ENCODE assay signal across 22 mouse cellular contexts in genomic region chr14:75676316-75676715, GRCm38 (mm10). TPM values are rescaled to one million over a fixed set of nuclear protein-coding genes. Genes with fewer than 3 reads are reported as not detected.
DNase-seq lines count a peak whose midpoint lies in the region; ATAC-seq and TF ChIP-seq lines count a peak whose summit lies in the region.
"Had no signal": no experiment of that assay in that cellular context is flagged by ENCODE, and none has a peak within 500 bp of the region (broad histone marks: within the 10 kb centered on the region; RNA-seq: fewer than 3 reads in every experiment).

No protein-coding gene starts in this region.

- no peak for ATAC-seq in lung, embryonic 14.5 days (ENCODE audit: insufficient read depth)
- no peak for ATAC-seq in embryonic facial prominence, embryonic 14.5 days (ENCODE audit: low read depth)
- ATAC-seq: inflammation-experienced regulatory T-cells, adult 6 months; intestine, postnatal 0 days had no signal

- no peak for TF ChIP-seq POLR2A in brain, embryonic 14.5 days (IDR thresholded peaks at IDR 0.05; ENCODE audit: borderline replicate concordance, extremely low read depth, insufficient read depth, insufficient read length, poor library complexity, severe bottlenecking)

- H3K9me3 ChIP-seq in lung, embryonic 14.5 days (ENCODE audit: low read depth, low read length), result no peaks in the 10 kb centered on the region
- H3K9me3 ChIP-seq in embryonic facial prominence, embryonic 14.5 days (ENCODE audit: control insufficient read depth, low read length), result no peaks in the 10 kb centered on the region
- H3K9me3 ChIP-seq: embryonic facial prominence, embryonic 12.5 days; forebrain, embryonic 12.5 days; heart, embryonic 13.5 days; hindbrain, embryonic 15.5 days had no signal

- peak; percentile 8 for DNase-seq in heart, postnatal 4 days
- no peak for DNase-seq in heart, adult 8-10 months (ENCODE audit: low spot score)
- DNase-seq in lung, embryonic 14.5 days, result peak; percentile 13
- DNase-seq in lung, postnatal 14 days, result no peak
- DNase-seq in brain, embryonic 14.5 days (ENCODE audit: low read depth), result peak; percentile 61
- DNase-seq in embryonic facial prominence, embryonic 14.5 days (ENCODE audit: low spot score), result peak; percentile 44
- DNase-seq: adrenal gland, postnatal 10 days; cerebellum, adult 18-20 months; cerebellum, adult 9-11 months; gastrocnemius, adult 2 months; gastrocnemius, postnatal 25 days; heart, postnatal 36 days had no signal

- no peaks in the 10 kb centered on the region for H3K4me1 ChIP-seq in lung, embryonic 14.5 days (ENCODE audit: insufficient read depth)
- H3K4me1 ChIP-seq in embryonic facial prominence, embryonic 14.5 days (ENCODE audit: control insufficient read depth, insufficient read depth, low read length), result no peaks in the 10 kb centered on the region
- H3K4me1 ChIP-seq: embryonic facial prominence, embryonic 12.5 days; heart, embryonic 13.5 days; hindbrain, embryonic 15.5 days had no signal

- TF ChIP-seq CTCF in lung, embryonic 14.5 days (IDR thresholded peaks at IDR 0.05; ENCODE audit: low read depth), result no peak
- TF ChIP-seq CTCF in brain, embryonic 14.5 days (IDR thresholded peaks at IDR 0.05; ENCODE audit: borderline replicate concordance, extremely low read depth, insufficient read depth, insufficient read length), result no peak

- H3K4me2 ChIP-seq in lung, embryonic 14.5 days, result no peak overlapping the region
- no peak overlapping the region for H3K4me2 ChIP-seq in embryonic facial prominence, embryonic 14.5 days (ENCODE audit: low read depth, low read length)
- H3K4me2 ChIP-seq: embryonic facial prominence, embryonic 12.5 days; forebrain, embryonic 12.5 days; heart, embryonic 13.5 days; hindbrain, embryonic 15.5 days had no signal

- WGBS in lung, embryonic 14.5 days, result 48% methylated on average over 6 of the region's 6 CpGs
- 44% methylated on average over 6 of the region's 6 CpGs for whole genome bisulfite sequencing in embryonic facial prominence, embryonic 14.5 days

- H3K27me3 ChIP-seq in lung, embryonic 14.5 days (ENCODE audit: insufficient read depth, low read length), result no peaks in the 10 kb centered on the region
- H3K27me3 ChIP-seq in embryonic facial prominence, embryonic 14.5 days (replicated peaks; ENCODE audit: control insufficient read depth, insufficient read depth, low read length), result no peaks in the 10 kb centered on the region
- H3K27me3 ChIP-seq: embryonic facial prominence, embryonic 12.5 days; forebrain, embryonic 12.5 days; heart, embryonic 13.5 days; hindbrain, embryonic 15.5 days had no signal

- H3K4me3 ChIP-seq in lung, embryonic 14.5 days (ENCODE audit: low read depth, low read length), result no peak overlapping the region
- no peak overlapping the region for H3K4me3 ChIP-seq in embryonic facial prominence, embryonic 14.5 days (ENCODE audit: low read depth, low read length)
- H3K4me3 ChIP-seq: embryonic facial prominence, embryonic 12.5 days; forebrain, embryonic 12.5 days; gastrocnemius, adult 2 months; heart, embryonic 13.5 days; hindbrain, embryonic 15.5 days had no signal

- no peak overlapping the region for H3K9ac ChIP-seq in lung, embryonic 14.5 days
- no peak overlapping the region for H3K9ac ChIP-seq in embryonic facial prominence, embryonic 14.5 days (ENCODE audit: low read depth, low read length)
- H3K9ac ChIP-seq: embryonic facial prominence, embryonic 12.5 days; forebrain, embryonic 12.5 days; heart, embryonic 13.5 days; hindbrain, embryonic 15.5 days had no signal

- H3K27ac ChIP-seq in lung, embryonic 14.5 days (ENCODE audit: low read depth), result no peak overlapping the region
- H3K27ac ChIP-seq in embryonic facial prominence, embryonic 14.5 days (replicated peaks; ENCODE audit: low read depth, low read length), result no peak overlapping the region
- H3K27ac ChIP-seq: embryonic facial prominence, embryonic 12.5 days; forebrain, embryonic 12.5 days; gastrocnemius, adult 2 months; heart, embryonic 13.5 days; hindbrain, embryonic 15.5 days had no signal

- H3K36me3 ChIP-seq in lung, embryonic 14.5 days (ENCODE audit: insufficient read depth), result no peaks in the 10 kb centered on the region
- H3K36me3 ChIP-seq in embryonic facial prominence, embryonic 14.5 days (ENCODE audit: control insufficient read depth, insufficient read depth, low read length), result no peaks in the 10 kb centered on the region
- H3K36me3 ChIP-seq: embryonic facial prominence, embryonic 12.5 days; forebrain, embryonic 12.5 days; heart, embryonic 13.5 days; hindbrain, embryonic 15.5 days had no signal

RNA-seq across cellular contexts. Expression of gene Erich6b, which starts 34.3 kb away (rescaled TPM):
- not detected for total RNA-seq in heart, postnatal 4 days (2021)
- not detected for total RNA-seq in heart, adult 8-10 months (2022)
- not detected in 2 replicates for polyA plus RNA-seq in lung, embryonic 14.5 days (2014; fragmentation: Nextera tagmentation; extraction: Ambion mirVana)
- not detected in 2 replicates for polyA plus RNA-seq in brain, embryonic 14.5 days (2012; rRNA removed)
- not detected in 2 replicates for polyA plus RNA-seq in embryonic facial prominence, embryonic 14.5 days (2014; fragmentation: Nextera tagmentation; extraction: Ambion mirVana)
- total RNA-seq: adrenal gland, postnatal 10 days; adrenal gland, postnatal 4 days; ES-E14; gastrocnemius, adult 2 months; gastrocnemius, postnatal 25 days; granulocyte monocyte progenitor cell, adult 5-6 weeks; heart, postnatal 36 days had no signal
- polyA plus RNA-seq: embryonic facial prominence, embryonic 12.5 days; forebrain, embryonic 12.5 days; heart, embryonic 13.5 days; heart, postnatal 0 days; hindbrain, embryonic 15.5 days; inflammation-experienced regulatory T-cells, adult 6 months; intestine, postnatal 0 days had no signal

Comparison
In these comparisons a context has a peak if more than half of its experiments do, and no peak if none do; other contexts are left out.
1. DNase-seq: peak in heart, postnatal 4 days (single experiment), lung, embryonic 14.5 days (single experiment), brain, embryonic 14.5 days (single experiment) and embryonic facial prominence, embryonic 14.5 days (single experiment); none in heart, adult 8-10 months (single experiment) and lung, postnatal 14 days (single experiment).